Mouse (Mus musculus) thymus, adult 2 months (tissue): ENCODE data around the gene 1700029F12Rik.

Source experiments
- CTCF ChIP-seq: fragments of 200-500 bp; IDR thresholded peaks from 2 replicates; pipeline ENCODE4 v1.5.1; 2012; ENCODE audit warnings: mild to moderate bottlenecking, control low read depth, low read length, moderate library complexity, borderline replicate concordance; ENCODE audit not compliant: control insufficient read depth, poor library complexity, insufficient read depth; ENCODE audit errors: extremely low read depth
- POLR2A ChIP-seq: fragments of 200-500 bp; IDR thresholded peaks from 2 replicates; pipeline ENCODE4 v1.6.1; 2012; ENCODE audit warnings: mild to moderate bottlenecking, low read length, control low read depth, moderate library complexity; ENCODE audit not compliant: control insufficient read depth, poor library complexity, insufficient read depth; ENCODE audit errors: extremely low read depth

GRCm38 (mm10) chr13:97071626-97072241, 37.6 kb upstream of the 1700029F12Rik start:
- no peak for TF ChIP-seq CTCF
- TF ChIP-seq POLR2A: no peak
